Mouse (Mus musculus): ENCODE measurements around the gene Dct. TPM values are rescaled to one million over a fixed set of nuclear protein-coding genes. Genes with fewer than 3 reads are reported as not detected.

Gene Dct
- polyA plus RNA-seq, 1 experiment = 0.64 TPM

- 44% methylated on average over 5 of the region's 5 CpGs for WGBS
These were observed 34.4 kb upstream of the Dct start for GRCm38 (mm10) chr14:118086271-118087035.

GRCm38 (mm10) chr14:118083851-118084250 is 31.8 kb upstream of the Dct start:
- WGBS = 86% methylated on average over 6 of the region's 6 CpGs
- Histone ChIP-seq H3K27me3 (ENCODE audit: control insufficient read depth, insufficient read depth, low read length) (no peaks in the 10 kb centered on the region), H3K27ac (ENCODE audit: insufficient read depth, low read length) (no peak overlapping the region), H3K4me1 (ENCODE audit: control insufficient read depth, insufficient read depth, low read length) (no peaks in the 10 kb centered on the region), H3K4me3 (replicated peaks; ENCODE audit: insufficient read depth, low read depth, low read length) (no peak overlapping the region)
- no peak for DNase-seq
- TF ChIP-seq CTCF (IDR thresholded peaks at IDR 0.05; ENCODE audit: borderline replicate concordance, insufficient read depth, low read depth, low read length) = no peak
- no peak for TF ChIP-seq POLR2A (IDR thresholded peaks at IDR 0.05; ENCODE audit: borderline replicate concordance, insufficient read depth, low read length)

More at GRCm38 (mm10) chr14:118086271-118087035, 34.4 kb upstream of the Dct start:
- H3K27me3 ChIP-seq (ENCODE audit: control insufficient read depth, insufficient read depth, low read length) = no peaks in the 10 kb centered on the region; the same call in 1 of the 2 replicates
- H3K4me1 ChIP-seq (ENCODE audit: control insufficient read depth, insufficient read depth, low read length) = no peaks in the 10 kb centered on the region
- no peak for DNase-seq
- no peak overlapping the region for H3K4me3 ChIP-seq (replicated peaks; ENCODE audit: insufficient read depth, low read depth, low read length)
- TF ChIP-seq CTCF (IDR thresholded peaks at IDR 0.05; ENCODE audit: borderline replicate concordance, insufficient read depth, low read depth, low read length) (no peak), POLR2A (IDR thresholded peaks at IDR 0.05; ENCODE audit: borderline replicate concordance, insufficient read depth, low read length) (no peak)
- no peak overlapping the region for H3K27ac ChIP-seq (ENCODE audit: insufficient read depth, low read length)

GRCm38 (mm10) chr14:118080606-118081005 is 28.6 kb upstream of the Dct start:
- WGBS = 33% methylated on average over 11 of the region's 11 CpGs
- TF ChIP-seq POLR2A (IDR thresholded peaks at IDR 0.05; ENCODE audit: borderline replicate concordance, insufficient read depth, low read length) (no peak), CTCF (IDR thresholded peaks at IDR 0.05; ENCODE audit: borderline replicate concordance, insufficient read depth, low read depth, low read length) (no peak)
- Histone ChIP-seq H3K4me3 (replicated peaks; ENCODE audit: insufficient read depth, low read depth, low read length) (no peak overlapping the region), H3K4me1 (ENCODE audit: control insufficient read depth, insufficient read depth, low read length) (no peaks in the 10 kb centered on the region; the same call in 1 of the 2 replicates), H3K27ac (ENCODE audit: insufficient read depth, low read length) (no peak overlapping the region), H3K27me3 (ENCODE audit: control insufficient read depth, insufficient read depth, low read length) (no peaks in the 10 kb centered on the region)
- DNase-seq = no peak

- H3K4me3 ChIP-seq (replicated peaks; ENCODE audit: insufficient read depth, low read depth, low read length) = no peak overlapping the region
- H3K4me1 ChIP-seq (ENCODE audit: control insufficient read depth, insufficient read depth, low read length) = no peaks in the 10 kb centered on the region
- WGBS = 43% methylated on average over 12 of the region's 12 CpGs
- no peak overlapping the region for H3K27ac ChIP-seq (ENCODE audit: insufficient read depth, low read length)
- TF ChIP-seq CTCF (IDR thresholded peaks at IDR 0.05; ENCODE audit: borderline replicate concordance, insufficient read depth, low read depth, low read length) (no peak), POLR2A (IDR thresholded peaks at IDR 0.05; ENCODE audit: borderline replicate concordance, insufficient read depth, low read length) (no peak)
- DNase-seq = no peak
- H3K27me3 ChIP-seq (ENCODE audit: control insufficient read depth, insufficient read depth, low read length) = no peaks in the 10 kb centered on the region
These were observed 18.1 kb upstream of the Dct start for GRCm38 (mm10) chr14:118070100-118070499.

- 64% methylated on average over 12 of the region's 12 CpGs for WGBS
These were observed 17.5 kb upstream of the Dct start for GRCm38 (mm10) chr14:118069439-118070079.

GRCm38 (mm10) chr14:118061766-118062432 is 9.9 kb upstream of the Dct start:
- H3K4me3 ChIP-seq (replicated peaks; ENCODE audit: insufficient read depth, low read depth, low read length) = no peak overlapping the region
- DNase-seq = no peak
- TF ChIP-seq CTCF (IDR thresholded peaks at IDR 0.05; ENCODE audit: borderline replicate concordance, insufficient read depth, low read depth, low read length) (no peak), POLR2A (IDR thresholded peaks at IDR 0.05; ENCODE audit: borderline replicate concordance, insufficient read depth, low read length) (no peak)
- no peaks in the 10 kb centered on the region for H3K4me1 ChIP-seq (ENCODE audit: control insufficient read depth, insufficient read depth, low read length)
- no peak overlapping the region for H3K27ac ChIP-seq (ENCODE audit: insufficient read depth, low read length)
- WGBS = 57% methylated on average over 7 of the region's 7 CpGs
- no peaks in the 10 kb centered on the region for H3K27me3 ChIP-seq (ENCODE audit: control insufficient read depth, insufficient read depth, low read length)

More at GRCm38 (mm10) chr14:118069439-118070079, 17.5 kb upstream of the Dct start:
- no peaks in the 10 kb centered on the region for H3K27me3 ChIP-seq (ENCODE audit: control insufficient read depth, insufficient read depth, low read length)
- no peak for DNase-seq
- no peak overlapping the region for H3K4me3 ChIP-seq (replicated peaks; ENCODE audit: insufficient read depth, low read depth, low read length)
- TF ChIP-seq CTCF (IDR thresholded peaks at IDR 0.05; ENCODE audit: borderline replicate concordance, insufficient read depth, low read depth, low read length) (no peak), POLR2A (IDR thresholded peaks at IDR 0.05; ENCODE audit: borderline replicate concordance, insufficient read depth, low read length) (no peak)
- no peaks in the 10 kb centered on the region for H3K4me1 ChIP-seq (ENCODE audit: control insufficient read depth, insufficient read depth, low read length)
- no peak overlapping the region for H3K27ac ChIP-seq (ENCODE audit: insufficient read depth, low read length)

- no peak for TF ChIP-seq CTCF (IDR thresholded peaks at IDR 0.05; ENCODE audit: borderline replicate concordance, insufficient read depth, low read depth, low read length)
- TF ChIP-seq POLR2A (IDR thresholded peaks at IDR 0.05; ENCODE audit: borderline replicate concordance, insufficient read depth, low read length) = no peak
- no peak for DNase-seq
- no peak overlapping the region for H3K4me3 ChIP-seq (replicated peaks; ENCODE audit: insufficient read depth, low read depth, low read length)
- H3K27ac ChIP-seq (ENCODE audit: insufficient read depth, low read length) = no peak overlapping the region
- WGBS = 86% methylated on average over 4 of the region's 4 CpGs
- H3K4me1 ChIP-seq (ENCODE audit: control insufficient read depth, insufficient read depth, low read length) = no peaks in the 10 kb centered on the region
- H3K27me3 ChIP-seq (ENCODE audit: control insufficient read depth, insufficient read depth, low read length) = no peaks in the 10 kb centered on the region
These were observed 6.5 kb upstream of the Dct start for GRCm38 (mm10) chr14:118058581-118058886.
